Mouse (Mus musculus) embryo, embryonic 11 days (tissue): Measurements from ENCODE around the gene Ufsp2.

Experiments
- DNase-seq: peaks from one replicate; pipeline ENCODE4 v3.0.0-alpha.2; 2015

Gene Ufsp2

DNA sequence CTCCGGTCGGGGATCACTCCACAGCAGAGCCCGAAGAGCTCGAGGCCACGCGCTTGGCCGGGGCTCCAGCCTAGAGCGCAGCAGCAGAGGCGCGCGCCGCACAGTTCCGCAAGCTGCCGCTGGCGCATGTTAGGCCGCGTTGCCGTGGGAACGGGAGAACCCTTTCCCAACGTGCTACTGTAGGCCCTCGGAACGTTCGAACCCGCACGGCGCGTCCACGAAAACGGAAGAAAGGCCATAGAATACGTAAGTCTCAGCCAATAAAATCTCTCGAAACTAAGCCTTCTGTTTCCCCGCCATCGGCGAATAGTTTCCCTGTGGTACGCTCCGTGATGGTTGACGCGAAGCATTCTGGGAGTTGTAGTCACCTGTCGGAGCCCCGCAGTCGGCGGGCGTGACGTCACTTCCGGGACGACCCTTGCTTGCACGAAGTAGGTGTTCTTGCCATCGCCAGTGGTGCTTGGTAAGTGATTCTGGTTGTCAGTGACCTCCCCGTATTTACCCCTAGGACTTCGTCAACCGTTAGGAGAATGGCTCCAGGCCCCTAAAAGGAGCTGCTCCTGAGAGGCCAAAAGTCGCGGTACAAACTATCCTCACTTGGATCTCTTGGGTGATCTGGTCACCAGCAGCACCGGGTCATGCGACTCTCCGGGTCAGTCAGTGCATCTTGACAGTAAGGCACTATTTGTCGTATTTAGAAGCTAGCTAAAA lies at the start of gene Ufsp2, which contains the start of gene 1700029J07Rik:
Gene Ufsp2 (plus strand): TSS at position 403 of the 711 bp plus-strand sequence.
Gene 1700029J07Rik (minus strand): TSS at position 127 of the 711 bp plus-strand sequence.
- DNase-seq, result peak; percentile 99

DNA sequence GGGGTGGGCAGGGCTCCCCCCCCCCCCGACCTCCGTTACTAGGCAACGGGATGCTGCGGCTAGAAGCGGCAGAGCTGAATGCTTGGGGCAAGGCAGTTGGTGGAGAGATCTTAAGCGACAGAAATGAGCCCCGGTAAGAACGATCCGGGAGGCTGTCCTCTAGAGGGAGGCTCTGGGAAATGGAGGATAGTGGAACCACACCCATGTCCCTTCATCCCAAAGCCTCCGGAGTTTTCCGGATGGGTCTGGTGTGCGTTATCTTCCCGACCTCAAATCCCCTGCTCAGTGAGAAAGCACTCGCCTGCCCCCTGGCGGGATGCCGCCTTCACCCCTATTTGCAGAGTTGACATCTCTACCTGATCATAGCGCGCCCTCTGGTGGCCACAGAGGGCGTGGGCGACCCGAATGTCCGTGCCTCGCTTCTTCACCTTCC lies 40.7 kb upstream of the Ufsp2 start, which contains the start of gene Ccdc110:
Gene Ccdc110 (plus strand): TSS at position 38 of the 433 bp plus-strand sequence.
- DNase-seq, result peak; percentile 94

DNA sequence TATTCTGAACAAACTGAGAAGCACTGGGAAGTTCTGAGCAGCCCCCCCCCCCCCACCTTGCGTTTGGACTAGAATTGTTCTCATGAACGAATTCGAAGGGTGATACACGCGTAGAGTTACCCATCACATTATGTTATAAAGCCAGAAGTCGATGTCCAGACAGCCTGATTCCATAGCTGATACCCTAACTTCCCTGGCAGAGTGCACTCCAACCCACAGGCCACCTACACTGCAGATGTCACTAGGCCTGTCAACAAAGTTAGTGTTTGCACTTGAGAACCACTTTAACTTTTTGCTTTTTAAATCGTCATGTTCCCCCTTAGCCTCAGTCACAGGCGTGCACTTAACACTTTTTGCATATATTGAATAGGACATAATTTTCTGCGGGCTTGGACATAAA lies 38.3 kb upstream of the Ufsp2 start:
- no peak for DNase-seq

DNA sequence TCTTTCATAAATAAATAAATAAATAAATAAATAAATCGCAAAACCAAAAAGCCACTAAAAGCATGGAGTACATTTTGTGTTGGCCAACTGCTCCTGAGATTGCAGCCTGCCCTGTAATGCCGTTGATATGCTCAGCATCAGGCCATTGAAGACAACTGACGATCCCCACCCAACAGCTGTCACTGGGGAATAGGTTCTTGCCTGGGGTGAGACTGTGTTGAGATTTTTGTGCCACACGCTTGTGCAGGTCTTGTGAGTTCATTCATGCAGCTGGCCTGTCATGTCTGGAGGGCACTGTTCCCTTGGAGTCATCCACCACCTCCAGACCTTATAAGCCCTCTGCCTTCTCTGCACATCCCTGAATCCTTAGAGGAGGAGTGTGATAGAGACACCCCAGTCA lies 29.0 kb upstream of the Ufsp2 start:
- DNase-seq, result no peak

DNA sequence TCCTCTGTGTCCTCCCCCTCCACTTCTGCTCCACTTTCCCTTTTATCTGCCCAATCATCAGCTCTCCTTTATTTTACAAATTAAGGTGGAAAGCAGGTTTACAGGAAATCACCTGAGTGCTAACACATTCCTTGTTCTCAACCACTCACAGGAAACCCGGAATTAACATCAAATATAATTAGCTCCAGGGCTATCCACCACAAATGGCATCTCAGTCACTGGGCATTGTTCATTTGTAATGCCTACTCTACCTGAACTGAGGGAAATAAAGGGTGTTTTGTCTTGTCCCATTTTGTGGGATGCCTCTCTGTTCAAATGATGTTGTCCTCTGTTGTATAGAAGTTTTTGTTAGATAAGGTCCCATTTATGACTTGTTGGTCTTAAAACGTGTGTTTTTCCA lies 24.7 kb upstream of the Ufsp2 start:
- no peak for DNase-seq

DNA sequence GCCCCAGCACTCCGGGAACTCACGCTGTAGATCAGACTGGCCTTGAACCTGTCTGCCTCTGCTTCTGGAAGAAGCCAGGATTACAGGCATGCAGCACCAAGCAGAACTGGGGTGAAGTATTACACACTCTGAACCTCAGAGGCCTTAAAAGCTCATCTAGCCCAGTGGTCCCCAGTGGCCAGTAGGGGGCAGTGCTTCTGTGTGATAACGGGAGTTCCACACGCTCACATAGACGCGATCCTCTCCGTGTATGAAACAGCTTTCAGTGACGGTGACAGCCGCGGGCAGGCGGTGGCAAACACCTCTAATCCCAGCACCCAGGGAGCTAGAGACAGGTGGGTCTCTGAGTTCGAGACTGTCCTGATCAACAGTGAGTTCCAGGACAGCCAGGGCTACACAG lies 4.4 kb upstream of the Ufsp2 start:
- DNase-seq, result no peak

DNA sequence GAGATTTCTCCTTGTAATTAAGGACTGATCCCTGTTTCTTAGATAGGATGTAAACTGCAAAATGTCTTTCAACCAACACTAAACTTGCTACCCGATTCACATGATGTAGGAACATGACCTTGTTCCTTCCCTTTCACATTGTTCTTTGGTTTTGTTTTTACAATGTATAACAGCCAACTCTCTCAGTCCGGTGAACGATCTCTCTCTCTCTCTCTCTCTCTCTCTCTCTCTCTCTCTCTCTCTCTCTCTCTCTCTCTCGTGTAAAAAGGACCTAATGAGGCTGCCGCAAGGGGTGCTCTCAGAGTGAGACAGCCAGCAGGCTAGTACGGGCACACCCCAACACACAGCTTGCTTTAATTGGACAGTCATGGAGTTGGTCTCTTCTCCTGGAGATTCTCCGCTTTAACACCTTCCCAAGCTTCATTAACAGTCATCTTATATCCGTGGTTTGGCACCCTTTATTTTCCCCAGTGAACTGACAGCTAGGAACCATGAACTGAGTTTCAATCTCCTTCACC lies 1.3 kb upstream of the Ufsp2 start:
- no peak for DNase-seq

DNA sequence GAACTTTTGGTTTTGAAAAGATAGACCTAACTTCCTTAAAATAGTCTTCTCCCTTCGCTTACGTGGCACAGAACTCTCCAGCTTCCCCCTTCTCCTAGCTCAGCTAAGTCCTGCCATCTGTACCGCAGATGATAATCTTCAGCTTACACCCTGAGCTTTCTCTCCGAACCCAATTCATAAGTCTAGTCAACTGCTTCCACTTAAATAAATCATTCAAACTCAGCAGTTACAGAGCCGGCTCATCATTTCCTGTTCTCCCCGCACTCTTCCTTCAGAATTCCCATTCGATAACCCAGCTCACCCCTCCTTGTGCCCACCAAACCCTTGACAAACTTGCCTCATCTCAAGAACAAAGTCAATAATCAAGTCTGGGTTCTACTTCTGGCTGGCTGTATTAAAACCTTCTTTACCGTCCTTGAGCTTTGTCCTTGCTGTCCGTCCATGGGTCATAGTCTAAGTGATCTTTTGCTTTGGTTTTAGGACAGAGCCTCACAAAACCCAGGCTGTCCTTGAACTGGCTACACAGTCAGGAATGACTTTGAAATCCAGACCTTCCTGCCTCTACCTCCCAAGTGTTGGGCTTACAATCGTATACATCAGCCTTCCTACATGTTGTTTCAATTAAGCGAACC lies 625 bp downstream of the Ufsp2 start:
- DNase-seq, result no peak

DNA sequence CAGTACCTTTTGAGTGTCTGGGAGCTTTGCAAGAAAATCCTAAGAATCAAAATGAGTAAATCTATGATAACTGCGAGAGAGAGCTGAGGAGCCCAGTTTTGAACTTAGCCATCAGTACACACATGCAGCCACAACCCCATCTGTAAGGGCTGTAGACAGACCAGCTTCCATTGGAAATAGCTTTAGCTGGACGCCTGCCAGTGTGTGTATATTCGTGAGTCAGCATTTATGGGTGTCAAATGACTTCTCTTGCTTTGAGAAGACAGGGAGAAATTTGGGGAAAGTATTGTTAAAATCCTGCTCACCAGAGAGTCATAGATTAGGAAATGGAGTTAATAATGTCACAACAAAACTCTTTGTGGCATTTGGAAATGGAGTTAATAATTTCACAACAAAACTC lies 11.3 kb downstream of the Ufsp2 start:
- no peak for DNase-seq

DNA sequence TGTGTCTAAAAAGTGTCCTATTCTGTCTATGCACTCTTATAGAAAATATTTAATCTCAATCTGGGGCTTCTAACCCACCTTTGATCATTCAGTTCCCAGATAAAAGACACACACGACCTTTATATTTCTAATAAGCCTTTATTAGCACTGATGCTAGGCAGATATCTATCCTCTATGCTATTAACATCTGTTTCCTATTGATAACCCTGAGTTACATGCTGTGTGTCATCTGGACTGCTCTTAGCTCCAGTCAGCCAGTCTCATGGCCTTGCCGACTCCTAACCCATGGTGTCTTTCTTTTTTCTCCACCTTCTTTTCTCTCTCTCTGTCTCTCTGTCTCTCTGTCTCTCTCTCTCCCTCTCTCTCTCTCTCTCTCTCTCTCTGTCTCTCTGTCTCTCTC lies 12.9 kb downstream of the Ufsp2 start:
- no peak for DNase-seq

DNA sequence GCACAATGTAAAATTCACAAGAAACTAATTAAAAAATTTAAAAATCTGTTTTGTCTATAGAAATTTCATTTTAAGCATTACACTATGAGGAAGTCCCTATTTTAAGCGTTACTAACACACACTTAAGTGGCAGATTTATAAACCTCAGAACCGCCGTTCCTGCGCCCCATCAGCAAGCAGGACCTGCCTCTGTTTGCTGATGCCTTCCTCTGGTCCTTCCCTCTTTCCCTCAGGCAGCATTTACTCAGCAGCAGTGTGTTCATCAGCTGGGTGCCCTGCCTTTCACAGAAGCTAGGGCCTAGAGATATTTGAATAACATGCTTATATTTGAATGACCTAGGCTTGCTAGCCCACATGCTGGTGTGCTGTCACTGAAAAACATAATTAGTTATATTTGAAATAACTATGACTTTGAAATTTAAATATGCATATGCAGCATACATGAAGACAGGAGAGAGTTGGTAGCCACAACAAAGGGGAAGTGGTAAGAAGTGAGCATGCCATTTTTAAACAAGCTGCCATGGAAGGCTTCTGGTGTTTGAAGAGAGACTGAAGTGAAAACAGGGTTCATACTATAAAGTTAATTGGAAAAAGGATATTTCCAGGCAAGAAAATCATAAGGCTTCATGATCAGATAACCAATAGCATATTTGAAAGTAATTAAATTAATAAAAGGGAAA lies 15.4 kb downstream of the Ufsp2 start:
- no peak for DNase-seq

DNA sequence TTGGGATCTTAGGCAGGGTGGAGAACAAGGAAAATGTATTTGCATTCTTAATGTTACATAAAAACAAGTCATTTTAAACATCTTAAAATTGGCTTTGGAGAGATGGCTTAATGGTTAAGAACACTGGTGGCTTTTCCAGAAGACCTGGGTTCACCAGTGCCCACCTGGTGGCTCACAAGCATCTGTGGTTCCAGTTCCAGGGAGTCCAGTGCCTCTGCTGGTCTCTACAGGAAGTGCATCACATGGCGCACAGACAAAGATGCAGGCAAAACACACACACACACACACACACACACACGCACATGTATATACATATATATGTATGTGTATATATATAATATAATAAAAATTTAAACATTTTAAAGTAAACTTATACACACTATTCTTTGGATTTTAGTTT lies 18.8 kb downstream of the Ufsp2 start:
- no peak for DNase-seq

DNA sequence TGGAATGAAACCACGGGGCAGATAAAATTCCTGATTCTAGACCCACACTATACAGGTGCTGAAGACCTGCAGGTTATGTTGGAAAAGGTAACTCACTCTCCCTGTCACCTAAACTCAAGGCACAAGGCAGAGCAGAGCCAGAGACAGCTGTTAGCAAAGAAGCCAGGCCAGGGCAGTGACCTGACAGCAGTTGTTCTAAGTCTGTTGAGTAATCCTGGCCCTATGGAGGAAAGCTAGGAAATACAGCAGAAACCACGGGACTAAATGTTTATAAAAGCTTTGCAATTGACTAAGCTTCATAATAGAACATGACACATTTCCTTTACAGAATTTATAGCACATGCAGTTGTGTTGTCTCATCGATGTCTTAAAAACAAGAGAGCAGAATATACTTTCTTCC lies 20.2 kb downstream of the Ufsp2 start:
- no peak for DNase-seq

DNA sequence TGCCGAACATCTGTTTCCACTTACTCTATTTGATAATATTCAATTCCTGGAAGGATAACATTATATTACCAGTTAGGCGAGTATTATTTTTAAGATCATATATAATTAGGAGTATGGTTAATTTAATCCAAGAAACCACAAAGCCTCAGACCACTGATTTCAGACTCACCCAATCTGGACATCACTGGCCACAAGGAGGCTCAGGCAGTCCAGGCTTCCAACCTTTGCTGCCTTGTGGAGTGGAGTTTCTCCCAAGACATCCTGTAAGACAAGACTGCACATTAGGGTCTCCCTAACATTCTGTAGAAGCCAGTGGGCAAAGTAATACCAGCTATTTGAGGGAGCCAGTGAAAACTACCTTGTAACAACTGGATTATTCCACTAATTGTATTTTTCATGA lies 22.9 kb downstream of the Ufsp2 start:
- DNase-seq, result no peak

DNA sequence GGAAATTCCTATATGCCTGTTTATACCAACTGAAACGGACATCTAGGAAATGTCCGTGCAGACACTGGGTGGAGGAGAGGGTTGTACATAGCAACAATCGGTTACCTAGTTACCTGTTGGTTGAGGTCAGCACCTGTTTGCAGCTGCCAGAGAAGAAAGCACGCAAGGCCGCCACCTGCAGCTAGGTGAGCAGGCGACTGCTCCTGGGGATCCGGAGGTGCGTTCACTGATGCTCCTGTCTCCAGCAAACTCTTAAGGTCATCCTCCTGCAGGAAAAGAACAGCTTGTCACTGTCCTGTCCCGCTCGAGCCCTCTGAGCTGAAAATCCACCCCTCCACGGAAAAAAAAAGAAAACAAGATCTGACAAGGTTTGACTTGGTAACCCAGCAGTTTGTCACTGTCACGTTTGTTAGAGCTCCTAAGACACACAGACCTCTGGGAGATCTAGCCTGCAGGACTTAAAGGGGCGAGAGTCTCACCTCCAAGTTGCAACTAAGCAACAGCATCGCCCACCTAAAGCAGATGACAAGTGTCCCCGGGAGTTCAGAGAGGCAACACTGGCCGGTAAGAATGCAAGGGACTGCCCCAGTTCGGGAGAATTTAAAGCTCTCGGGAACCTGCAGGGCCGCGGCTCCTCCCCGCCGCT lies 23.9 kb downstream of the Ufsp2 start, which contains the start of gene Lrp2bp:
Gene Lrp2bp (plus strand): TSS at position 166 of the 646 bp plus-strand sequence.
- DNase-seq, result no peak

DNA sequence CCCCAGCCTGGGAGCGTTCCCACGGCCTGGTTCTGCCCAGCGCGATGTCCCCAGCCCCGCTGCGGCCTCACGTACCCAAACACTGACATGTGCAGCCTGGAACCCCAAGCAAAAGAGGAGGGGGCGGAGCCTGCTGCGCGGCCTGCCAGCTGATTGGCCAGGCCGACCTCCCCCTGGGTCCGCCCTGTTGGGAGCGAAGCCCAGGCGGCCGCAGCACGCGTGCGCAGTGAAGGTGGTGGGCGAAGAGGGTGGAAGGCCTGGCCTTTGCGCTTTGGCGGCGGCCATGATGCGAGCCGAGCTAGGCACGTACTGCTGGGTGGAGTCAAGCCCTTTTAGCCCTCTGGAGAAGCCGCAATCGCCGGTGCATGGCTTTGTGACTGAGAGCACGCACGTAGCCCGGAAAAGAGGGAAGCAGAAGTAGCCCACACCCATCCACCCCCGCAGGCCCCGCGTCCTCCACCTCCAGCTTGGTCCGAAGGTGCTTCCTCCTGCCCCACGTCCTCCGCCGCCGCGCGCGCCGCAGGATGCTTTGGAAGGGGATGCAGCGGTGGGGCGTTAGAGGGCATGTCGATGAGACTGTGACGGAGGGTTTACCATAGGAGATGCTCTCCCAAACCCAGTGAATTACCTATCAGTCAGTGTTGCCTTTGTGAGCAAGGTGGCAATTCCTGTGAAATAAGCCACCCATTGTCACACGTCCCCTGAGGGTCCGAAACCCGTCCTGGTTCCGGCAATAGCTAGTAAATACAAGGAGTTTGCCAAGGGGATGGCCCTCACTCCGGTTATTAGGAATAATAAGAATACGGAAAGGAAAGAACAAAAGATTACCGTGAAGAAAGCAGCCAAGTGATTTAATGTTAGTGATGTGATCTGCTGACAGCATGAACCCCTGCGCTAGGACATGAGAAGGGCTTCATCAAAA lies 24.7 kb downstream of the Ufsp2 start:
- peak; percentile 99 for DNase-seq

DNA sequence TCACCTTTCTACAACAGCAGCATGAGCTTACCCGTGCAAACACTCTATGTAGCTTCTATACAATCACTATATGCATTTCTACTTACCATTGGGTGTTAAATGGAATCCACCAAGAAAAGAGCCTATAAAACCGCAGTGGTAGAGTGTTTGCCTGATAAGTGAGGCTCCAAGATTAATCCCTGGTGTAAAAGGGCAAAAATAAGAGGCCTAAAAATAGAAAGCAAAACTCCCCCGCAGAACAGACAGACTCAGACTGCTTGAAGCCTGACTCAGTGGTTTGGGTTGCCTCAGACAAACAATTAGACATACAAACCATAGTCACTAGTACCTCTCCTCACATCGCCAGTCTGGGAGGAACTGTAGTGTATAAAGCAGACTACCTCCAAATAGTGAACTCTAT lies 30.3 kb downstream of the Ufsp2 start, which contains the start of gene Ankrd37:
Gene Ankrd37 (minus strand): TSS at position 112 of the 400 bp plus-strand sequence.
- no peak for DNase-seq

DNA sequence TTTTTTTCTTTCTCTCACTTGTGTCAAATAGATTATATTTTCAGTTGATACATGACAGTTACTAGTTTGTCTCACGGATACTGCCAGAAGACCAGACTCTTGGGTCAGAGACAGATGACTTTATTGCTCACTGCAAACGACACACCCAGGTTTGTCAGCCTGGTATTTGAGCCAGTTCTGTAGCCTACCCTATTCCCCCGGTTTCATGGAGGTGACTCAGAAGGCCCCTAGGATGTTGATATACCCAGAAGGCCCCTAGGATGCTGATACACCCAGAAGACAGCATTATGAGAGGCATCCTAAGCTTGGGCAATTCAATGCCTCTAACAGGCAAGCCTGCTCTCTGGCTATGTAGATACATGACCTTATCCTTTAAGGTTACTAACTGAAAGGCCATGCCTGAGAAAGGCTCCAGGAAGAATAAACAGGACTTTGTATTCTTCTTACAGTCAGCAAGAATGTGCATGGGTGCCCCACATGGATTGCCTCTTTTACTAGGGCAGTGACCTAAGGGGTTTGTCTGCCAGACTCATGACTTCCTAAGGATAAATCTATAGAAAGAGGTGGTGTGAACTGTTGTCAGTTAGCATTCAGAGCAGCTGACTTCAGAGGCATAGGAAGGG lies 31.8 kb downstream of the Ufsp2 start:
- DNase-seq, result no peak

DNA sequence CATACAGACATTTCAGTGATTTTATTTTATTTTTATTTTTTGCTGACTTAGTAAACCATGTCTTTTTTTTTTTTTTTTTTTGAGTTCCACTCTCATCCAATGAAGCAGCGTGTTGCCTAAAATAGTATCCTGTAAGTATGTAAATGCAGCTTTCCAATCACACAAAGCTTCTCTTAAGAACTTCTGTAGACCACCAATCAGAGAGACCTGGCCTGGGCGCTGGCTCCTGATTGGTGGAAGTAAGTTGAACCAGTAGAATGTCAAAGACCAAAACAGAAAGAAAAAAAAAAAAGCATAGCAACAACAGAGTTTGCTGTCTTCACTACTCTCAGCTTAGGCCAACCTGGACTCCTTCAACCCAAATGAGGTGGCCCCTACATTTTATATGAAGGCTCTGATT lies 35.0 kb downstream of the Ufsp2 start:
- peak; percentile 13 for DNase-seq

DNA sequence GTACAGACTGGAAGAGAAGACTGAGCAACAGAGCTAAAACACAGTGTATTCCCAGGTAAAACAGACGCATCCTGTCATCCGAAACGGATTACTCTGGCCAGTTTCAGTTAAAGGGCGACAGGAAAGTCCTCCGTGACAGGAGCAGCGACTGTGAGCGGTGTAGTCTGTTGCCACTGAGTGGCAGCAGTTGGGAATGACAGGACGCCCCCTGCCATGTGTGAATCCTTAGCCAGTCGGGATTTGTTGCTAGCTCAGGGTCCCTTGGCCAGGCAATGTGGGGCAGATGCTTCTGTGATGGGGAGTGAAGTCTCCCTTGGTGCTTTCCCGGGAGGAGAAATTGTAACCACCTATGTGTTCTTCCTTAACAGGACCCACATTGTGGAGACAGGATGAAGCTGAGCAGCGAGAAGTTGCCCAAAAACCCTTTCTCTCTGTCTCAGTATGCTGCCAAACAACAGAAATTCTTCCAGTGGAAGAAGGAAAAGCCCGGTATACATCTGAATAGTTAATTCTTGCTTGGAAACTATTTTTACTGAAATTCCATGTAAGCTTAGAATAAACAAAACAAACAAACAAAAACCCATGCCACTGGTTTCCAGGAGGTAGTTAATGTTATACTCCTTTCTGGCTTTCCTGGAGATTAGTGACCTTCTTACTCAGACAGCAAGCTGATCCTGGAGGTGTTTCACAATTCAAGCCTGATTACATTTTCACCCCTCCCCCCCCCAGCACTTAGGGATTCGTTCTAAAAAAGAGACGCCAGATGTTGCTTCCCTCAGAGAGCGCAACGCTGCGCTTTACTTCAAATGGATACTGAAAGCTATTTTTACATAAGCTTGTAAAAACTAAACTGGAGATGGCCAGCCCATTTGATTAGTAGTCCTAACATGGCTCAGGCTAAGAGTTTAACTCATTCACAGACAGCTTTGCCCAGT lies 35.7 kb downstream of the Ufsp2 start:
- DNase-seq, result peak; percentile 68
